Mouse (Mus musculus) C2C12 (cell line): ENCODE results near the gene Tfap2c.

ENCODE experiments used
- CTCF ChIP-seq: IDR thresholded peaks from one replicate; pipeline ENCODE4 v1.5.1; 2011; ENCODE audit not compliant: control insufficient read depth, insufficient read depth, insufficient read length
- FOSL1 ChIP-seq: IDR thresholded peaks from one replicate; pipeline ENCODE4 v1.8.0; 2011; ENCODE audit warnings: mild to moderate bottlenecking, low read length; ENCODE audit not compliant: poor library complexity, insufficient read depth, severe bottlenecking
- USF1 ChIP-seq: IDR thresholded peaks from one replicate; pipeline ENCODE4 v1.6.1; 2011; ENCODE audit warnings: low read depth, mild to moderate bottlenecking, control low read depth, moderate library complexity

DNA sequence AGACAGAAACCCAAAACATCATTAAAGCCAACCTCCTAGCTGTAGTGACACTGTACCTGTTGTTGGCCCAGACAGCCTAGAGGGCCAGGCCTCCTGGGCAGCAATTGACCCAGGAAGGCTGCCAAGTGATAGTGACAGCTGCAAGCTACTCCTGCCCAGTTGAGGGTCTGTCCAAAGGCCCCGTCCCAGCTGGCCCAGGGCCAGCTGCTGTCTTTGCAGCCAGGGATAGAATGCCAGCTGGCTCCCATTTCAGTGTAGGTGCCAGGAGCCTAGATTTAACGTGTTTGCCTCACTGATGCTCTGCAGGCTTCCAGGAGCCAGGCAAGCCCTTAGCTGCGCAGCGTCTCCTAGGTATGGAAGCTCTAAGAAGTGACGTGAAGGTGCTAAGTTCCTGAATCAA is 29.8 kb downstream of the Tfap2c start:
- no peak for TF ChIP-seq CTCF
- TF ChIP-seq USF1 = no peak
- no peak for TF ChIP-seq FOSL1
